Mouse (Mus musculus) stomach, embryonic 16.5 days (tissue): ENCODE results near the gene Mprip. TPM values are rescaled to one million over a fixed set of nuclear protein-coding genes. Genes with fewer than 3 reads are reported as not detected.

Experiments
- ATAC-seq: fragments of 200-750 bp; cut with Nextera tagmentation; 2 replicates; pipeline ENCODE4 v1.8.0; 2017; ENCODE audit warnings: moderate number of reproducible peaks, moderate TSS enrichment; ENCODE audit not compliant: insufficient read depth, low FRiP score
- H3K27ac ChIP-seq: fragments of 300-500 bp; sonication (generic); 2 replicates; pipeline ENCODE4 v1.5.1; 2014; ENCODE audit warnings: low read length
- H3K27me3 ChIP-seq: fragments of 300-500 bp; sonication (generic); 2 replicates; pipeline ENCODE4 v1.6.1; 2014; ENCODE audit warnings: low read length, control low read depth, mixed read lengths; ENCODE audit not compliant: control insufficient read depth, insufficient read depth
- H3K36me3 ChIP-seq: fragments of 300-500 bp; sonication (generic); 2 replicates; pipeline ENCODE4 v1.6.1; 2014; ENCODE audit warnings: low read length; ENCODE audit not compliant: control insufficient read depth, insufficient read depth
- H3K4me1 ChIP-seq: fragments of 300-500 bp; sonication (generic); 2 replicates; pipeline ENCODE4 v1.6.1; 2014; ENCODE audit warnings: low read length, control low read depth, mixed read lengths; ENCODE audit not compliant: control insufficient read depth, insufficient read depth
- H3K4me2 ChIP-seq: fragments of 300-500 bp; sonication (generic); 2 replicates; pipeline ENCODE4 v1.6.1; 2014; ENCODE audit warnings: low read depth, low read length, mixed read lengths
- H3K4me3 ChIP-seq: fragments of 300-500 bp; sonication (generic); replicated peaks from 2 replicates; pipeline ENCODE4 v1.5.1; 2014; ENCODE audit warnings: mild to moderate bottlenecking, low read length
- H3K9ac ChIP-seq: fragments of 300-500 bp; sonication (generic); 2 replicates; pipeline ENCODE4 v1.6.1; 2014; ENCODE audit warnings: low read length
- H3K9me3 ChIP-seq: fragments of 300-500 bp; sonication (generic); replicated peaks from 2 replicates; pipeline ENCODE4 v1.6.1; 2016; ENCODE audit warnings: low read length, control low read depth; ENCODE audit not compliant: control insufficient read depth
- WGBS: fragments of 180-500 bp; shearing (Covaris S2); extraction: QIAGEN DNeasy Blood & Tissue Kit; methylation state at CpG from one replicate; pipeline ENCODE4 v1.1.7; 2014; 5-methylcytosine and 5-hydroxymethylcytosine counted together
- polyA plus RNA-seq: library from polyadenylated mRNA; unstranded; fragments of >200 nt; fragmentation: Nextera tagmentation; extraction: Ambion mirVana; gene quantifications from 2 replicates; pipeline ENCODE4 v1.2.1, GENCODE M21; 2015

Gene Mprip
- polyA plus RNA-seq, 1 experiment from 2014 or later, result 46.7 TPM

DNA sequence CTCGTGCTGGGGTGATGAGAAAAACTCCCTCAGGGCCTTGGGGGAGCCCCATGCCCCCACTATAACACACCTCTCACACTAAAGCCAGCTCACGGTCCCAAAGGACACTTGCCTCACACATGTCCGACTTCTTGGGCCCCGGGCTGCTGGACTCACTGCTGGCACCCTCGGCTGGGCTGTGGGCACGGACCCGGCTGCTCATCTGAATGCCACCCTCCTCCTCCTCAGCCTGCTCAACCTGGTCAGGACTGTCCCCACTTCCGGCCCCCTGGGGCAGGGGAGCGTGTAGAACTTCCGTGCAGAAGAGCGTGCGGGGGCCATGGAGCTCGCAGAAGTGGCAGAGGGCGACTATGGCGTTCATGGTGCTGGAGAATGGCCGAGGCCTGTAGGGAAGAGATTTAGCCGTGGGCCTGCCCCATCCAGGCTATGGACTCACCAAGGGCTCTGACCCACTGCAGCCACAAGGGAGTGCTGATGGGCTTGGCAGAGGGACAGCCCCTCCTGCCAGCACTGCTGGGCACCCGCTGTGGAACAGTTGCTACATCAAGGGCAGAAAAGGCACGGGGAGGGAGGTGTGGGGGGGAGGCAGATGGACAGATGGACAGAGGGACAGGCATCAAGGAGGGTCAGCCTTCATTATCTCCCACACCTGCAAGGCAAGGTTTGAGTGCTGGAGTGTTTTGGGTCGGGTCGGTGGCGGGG is 143.5 kb downstream of the Mprip start:
- Histone ChIP-seq H3K27me3 (no peaks in the 10 kb centered on the region), H3K4me1 (peaks cover 7% of the 10 kb centered on the region), H3K4me2 (no peak overlapping the region), H3K27ac (no peak overlapping the region), H3K9ac (no peak overlapping the region), H3K9me3 (no peaks in the 10 kb centered on the region), H3K36me3 (peaks cover 35% of the 10 kb centered on the region), H3K4me3 (no peak overlapping the region)
- ATAC-seq, result no peak
- 92% methylated on average over 22 of the region's 22 CpGs for WGBS

GRCm38 (mm10) chr11:59805256-59805655 is 144.2 kb downstream of the Mprip start:
- Histone ChIP-seq H3K4me2 (no peak overlapping the region), H3K9ac (no peak overlapping the region), H3K36me3 (peaks cover 30% of the 10 kb centered on the region), H3K27me3 (no peaks in the 10 kb centered on the region), H3K27ac (no peak overlapping the region), H3K4me1 (peaks cover 7% of the 10 kb centered on the region), H3K9me3 (no peaks in the 10 kb centered on the region), H3K4me3 (no peak overlapping the region)
- WGBS, result 94% methylated on average over 1 of the region's 1 CpGs
- no peak for ATAC-seq

DNA sequence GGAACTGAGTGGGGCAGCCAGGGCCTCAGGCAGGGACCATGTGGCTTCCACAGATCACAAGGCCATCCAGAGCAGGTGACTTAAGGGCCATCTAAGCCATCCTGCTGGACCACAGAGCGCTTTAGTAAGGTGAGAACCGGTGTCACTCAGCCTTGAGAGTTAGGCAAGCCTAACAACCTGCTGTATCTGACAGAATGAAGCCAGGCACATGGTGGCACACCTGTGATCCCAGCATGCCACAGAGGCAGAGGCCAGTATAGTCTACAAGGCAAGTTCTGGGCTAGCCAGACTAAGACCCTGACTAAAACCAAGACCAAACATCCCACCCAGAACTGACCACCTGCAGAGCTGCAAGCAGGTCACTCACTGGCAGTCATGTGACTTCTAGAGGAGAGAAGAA is 144.6 kb downstream of the Mprip start:
- H3K27me3 ChIP-seq, result no peaks in the 10 kb centered on the region
- H3K4me3 ChIP-seq, result no peak overlapping the region
- no peak overlapping the region for H3K4me2 ChIP-seq
- 88% methylated on average over 2 of the region's 2 CpGs for WGBS
- H3K4me1 ChIP-seq, result peaks cover 7% of the 10 kb centered on the region
- peaks cover 26% of the 10 kb centered on the region for H3K36me3 ChIP-seq
- H3K27ac ChIP-seq, result no peak overlapping the region
- H3K9ac ChIP-seq, result no peak overlapping the region
- no peaks in the 10 kb centered on the region for H3K9me3 ChIP-seq
- ATAC-seq, result no peak

DNA sequence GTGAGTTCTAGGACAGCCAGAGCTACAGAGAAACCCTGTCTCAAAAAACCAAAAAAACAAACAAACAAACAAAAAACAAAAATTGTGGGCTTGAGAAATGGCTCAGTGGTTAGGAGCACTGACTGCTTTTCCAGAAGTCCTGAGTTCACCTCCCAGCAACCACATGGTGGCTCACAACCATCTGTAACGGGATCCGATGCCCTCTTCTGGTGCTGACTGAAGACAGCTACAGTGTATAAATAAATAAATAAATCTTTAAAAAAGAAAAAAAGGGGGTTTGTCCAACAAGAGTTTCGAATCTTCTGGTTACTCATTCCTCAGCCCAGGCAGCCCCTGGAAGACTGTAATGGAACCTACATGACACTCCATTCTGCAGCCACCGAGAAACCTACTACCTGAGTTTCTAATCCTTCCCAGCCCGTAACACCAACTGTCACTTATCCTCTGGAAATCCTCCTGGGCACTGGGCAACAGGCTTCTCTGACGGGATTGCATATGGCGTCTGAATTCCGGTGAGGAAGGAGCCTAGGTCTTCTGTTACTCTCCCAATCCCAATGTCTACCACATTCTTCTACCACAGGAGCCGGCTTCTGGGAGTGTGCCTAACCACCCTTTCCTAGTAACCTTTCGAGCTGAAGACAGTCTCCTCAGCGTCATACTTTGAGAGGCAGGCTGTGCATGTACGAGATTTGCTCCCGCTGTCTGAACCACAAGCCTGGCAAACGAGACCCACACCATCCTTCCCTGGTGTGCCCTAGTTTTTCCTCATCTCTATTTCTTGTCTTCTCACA is 147.3 kb downstream of the Mprip start:
- 65% methylated on average over 14 of the region's 14 CpGs for WGBS
- Histone ChIP-seq H3K4me2 (peak overlapping the region; percentile 78), H3K9me3 (no peaks in the 10 kb centered on the region), H3K36me3 (peaks cover 6% of the 10 kb centered on the region; the same call in 1 of the 2 replicates), H3K27ac (peak overlapping the region; percentile 35), H3K4me3 (peak overlapping the region; percentile 76), H3K4me1 (peaks cover 14% of the 10 kb centered on the region), H3K9ac (peak overlapping the region; percentile 98), H3K27me3 (no peaks in the 10 kb centered on the region)
- no peak for ATAC-seq

- Histone ChIP-seq H3K9ac (peak overlapping the region; percentile 98), H3K27me3 (no peaks in the 10 kb centered on the region), H3K4me3 (peak overlapping the region; percentile 76), H3K36me3 (peaks cover 6% of the 10 kb centered on the region; the same call in 1 of the 2 replicates), H3K27ac (peak overlapping the region; percentile 97), H3K9me3 (no peaks in the 10 kb centered on the region), H3K4me1 (peaks cover 14% of the 10 kb centered on the region), H3K4me2 (peak overlapping the region; percentile 78)
- peak; percentile 35 for ATAC-seq
- WGBS, result under 1% methylated on average over 15 of the region's 15 CpGs
Measured at GRCm38 (mm10) chr11:59809071-59809669, 148.1 kb downstream of the Mprip start.

DNA sequence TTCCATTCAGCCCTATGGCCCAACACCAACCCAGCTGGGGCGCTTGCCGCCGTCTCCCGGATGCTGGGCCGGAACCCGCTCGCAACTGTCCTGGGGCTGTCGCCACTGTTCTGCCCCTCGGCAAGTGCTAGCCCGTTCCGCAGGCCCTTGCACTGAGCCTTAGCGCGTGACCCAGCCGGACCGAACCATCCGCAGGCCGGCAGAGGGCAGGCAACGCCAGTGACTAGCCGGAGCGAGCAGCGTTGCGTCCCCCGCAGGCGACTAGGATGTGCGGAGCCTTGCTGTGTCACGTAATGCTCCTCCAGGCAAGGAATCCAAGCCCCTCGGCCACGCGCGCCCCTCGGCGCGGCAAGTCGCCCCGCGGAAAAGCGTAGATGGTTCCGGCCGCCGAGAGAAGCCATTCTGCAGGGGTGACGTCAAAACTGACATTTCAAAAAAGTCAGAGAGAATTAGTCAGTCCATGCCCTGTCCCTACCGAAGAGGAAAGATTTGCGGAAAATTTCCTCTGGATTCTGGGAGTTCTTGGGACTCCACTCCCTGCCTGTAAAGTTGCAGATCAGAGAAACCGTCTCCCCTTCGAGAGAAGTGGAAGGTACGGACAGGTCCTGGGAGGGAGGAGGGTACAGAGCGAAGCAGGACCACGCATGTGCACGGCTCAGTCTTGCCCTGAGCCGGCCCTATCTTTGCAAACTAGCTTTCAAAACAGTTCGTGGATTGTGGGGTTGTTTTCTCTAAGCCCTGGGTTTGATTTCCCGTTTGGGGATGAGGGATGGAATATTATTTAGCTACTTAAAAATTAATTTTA is 148.8 kb downstream of the Mprip start, which contains the start of gene Flcn:
Gene Flcn, minus strand, starts transcription at position 347 of the 805 bp plus-strand sequence.
- peak within 1 kb of the TSS; percentile 76 for H3K4me3 ChIP-seq
- peak within 1 kb of the TSS; percentile 98 for H3K9ac ChIP-seq
- H3K9me3 ChIP-seq, result no peaks in the 10 kb centered on the region
- H3K4me1 ChIP-seq, result peaks cover 14% of the 10 kb centered on the region
- H3K36me3 ChIP-seq, result 0 out of 2 replicates have a peak, but pooled peaks cover under 1% of the 10 kb centered on the region
- WGBS, result under 1% methylated on average over 52 of the region's 52 CpGs
- H3K27me3 ChIP-seq, result no peaks in the 10 kb centered on the region
- H3K4me2 ChIP-seq, result peak within 1 kb of the TSS; percentile 78
- peak within 1 kb of the TSS; percentile 97 for H3K27ac ChIP-seq
- ATAC-seq, result peak; percentile 94

DNA sequence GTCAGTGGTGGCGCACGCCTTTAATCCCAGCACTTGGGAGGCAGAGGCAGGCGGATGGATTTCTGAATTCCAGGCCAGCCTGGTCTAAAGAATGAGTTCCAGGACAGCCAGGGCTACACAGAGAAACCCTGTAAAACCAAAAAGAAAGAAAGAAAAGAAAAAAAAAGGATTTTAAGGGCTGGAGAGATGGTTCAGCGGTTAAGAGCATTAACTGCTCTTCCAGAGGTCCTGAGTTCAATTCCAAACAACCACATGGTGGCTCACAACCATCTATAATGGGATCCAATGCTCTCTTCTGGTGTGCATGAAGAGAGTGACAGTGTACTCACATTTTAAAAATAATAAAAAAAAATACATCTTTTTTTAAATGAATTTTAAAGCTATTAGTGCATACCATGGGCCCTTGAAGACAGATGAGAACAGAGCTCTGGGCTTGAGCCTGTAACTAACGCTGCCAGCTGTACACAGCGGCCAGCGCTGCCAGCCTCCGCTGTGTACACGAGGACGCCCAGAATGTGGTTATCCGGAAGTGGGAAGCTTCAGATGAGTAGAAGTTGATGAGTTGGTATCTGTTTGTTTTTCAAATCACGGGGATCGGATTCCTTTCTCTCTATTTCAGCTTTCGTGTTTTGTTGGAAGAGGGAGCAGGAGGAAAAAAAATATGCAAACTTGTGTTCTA is 149.5 kb downstream of the Mprip start:
- Histone ChIP-seq H3K4me2 (peak overlapping the region; percentile 78), H3K4me1 (peaks cover 14% of the 10 kb centered on the region), H3K9ac (peak overlapping the region; percentile 98), H3K27ac (peak overlapping the region; percentile 97), H3K36me3 (no peaks in the 10 kb centered on the region), H3K4me3 (peak overlapping the region; percentile 76), H3K9me3 (no peaks in the 10 kb centered on the region), H3K27me3 (no peaks in the 10 kb centered on the region)
- WGBS, result 54% methylated on average over 14 of the region's 14 CpGs
- ATAC-seq, result no peak

DNA sequence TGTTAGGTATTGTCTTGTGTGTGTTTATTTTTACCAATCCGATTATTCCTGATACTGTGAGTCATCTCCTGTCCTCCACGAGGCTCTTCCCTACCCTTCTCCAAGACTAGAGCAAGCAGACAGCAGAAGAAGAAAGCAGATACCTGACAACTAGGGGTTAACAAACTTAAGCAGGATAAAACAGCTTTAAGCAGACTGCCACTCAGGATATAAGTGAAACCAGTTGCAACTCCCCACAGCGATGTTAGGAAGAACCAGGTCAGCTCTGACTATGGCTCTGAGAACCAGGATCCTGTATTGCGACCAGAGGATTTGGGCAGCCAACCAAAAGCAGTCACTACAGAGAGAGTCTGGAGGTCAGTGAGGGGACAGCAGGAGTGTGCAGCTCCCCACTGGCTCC is 150.1 kb downstream of the Mprip start:
- Histone ChIP-seq H3K4me1 (peaks cover 14% of the 10 kb centered on the region), H3K36me3 (no peaks in the 10 kb centered on the region), H3K9me3 (no peaks in the 10 kb centered on the region), H3K9ac (no peak overlapping the region), H3K4me2 (no peak overlapping the region), H3K27ac (no peak overlapping the region), H3K27me3 (no peaks in the 10 kb centered on the region), H3K4me3 (no peak overlapping the region)
- ATAC-seq, result no peak
- WGBS, result 60% methylated on average over 4 of the region's 4 CpGs
